Mouse (Mus musculus) thymus, adult 2 months (tissue): Measurements from ENCODE around the gene Vsig10.

Experiments
- CTCF ChIP-seq: fragments of 200-500 bp; IDR thresholded peaks from 2 replicates; pipeline ENCODE4 v1.5.1; 2012; ENCODE audit warnings: mild to moderate bottlenecking, control low read depth, low read length, moderate library complexity, borderline replicate concordance; ENCODE audit not compliant: control insufficient read depth, poor library complexity, insufficient read depth; ENCODE audit errors: extremely low read depth
- POLR2A ChIP-seq: fragments of 200-500 bp; IDR thresholded peaks from 2 replicates; pipeline ENCODE4 v1.6.1; 2012; ENCODE audit warnings: mild to moderate bottlenecking, low read length, control low read depth, moderate library complexity; ENCODE audit not compliant: control insufficient read depth, poor library complexity, insufficient read depth; ENCODE audit errors: extremely low read depth

GRCm38 (mm10) chr5:117359497-117360227, 40.8 kb downstream of the Vsig10 start:
- TF ChIP-seq CTCF (no peak), POLR2A (no peak)
